Mouse (Mus musculus) forebrain, embryonic 11.5 days (tissue): ENCODE measurements around the gene Sf3a3. TPM values are rescaled to one million over a fixed set of nuclear protein-coding genes. Genes with fewer than 3 reads are reported as not detected.

ENCODE experiments used
- ATAC-seq: fragments of 200-750 bp; cut with Nextera tagmentation; replicated peaks from 2 replicates; pipeline ENCODE4 v1.8.0; 2017; ENCODE audit warnings: moderate TSS enrichment; ENCODE audit not compliant: low FRiP score
- DNase-seq: peaks from one replicate; pipeline ENCODE4 v3.0.0-alpha.2; 2017; ENCODE audit warnings: low spot score
- H3K27ac ChIP-seq: fragments of 300-500 bp; sonication (generic); 2 replicates; pipeline ENCODE4 v1.5.1; 2014; ENCODE audit warnings: low read depth, low read length
- H3K27me3 ChIP-seq: fragments of 300-500 bp; sonication (generic); 2 replicates; pipeline ENCODE4 v1.6.1; 2014; ENCODE audit warnings: mild to moderate bottlenecking, low read length, mixed read lengths; ENCODE audit not compliant: control insufficient read depth, insufficient read depth
- H3K36me3 ChIP-seq: fragments of 300-500 bp; sonication (generic); 2 replicates; pipeline ENCODE4 v1.6.1; 2014; ENCODE audit warnings: mild to moderate bottlenecking, low read length, moderate library complexity, mixed read lengths; ENCODE audit not compliant: control insufficient read depth, insufficient read depth
- H3K4me1 ChIP-seq: fragments of 300-500 bp; sonication (generic); replicated peaks from 2 replicates; pipeline ENCODE4 v1.6.1; 2014; ENCODE audit warnings: low read length, mixed read lengths; ENCODE audit not compliant: control insufficient read depth, insufficient read depth
- H3K4me2 ChIP-seq: fragments of 300-500 bp; sonication (generic); 2 replicates; pipeline ENCODE4 v1.6.1; 2014; ENCODE audit warnings: low read depth, mild to moderate bottlenecking, low read length, moderate library complexity, mixed read lengths; ENCODE audit not compliant: severe bottlenecking
- H3K4me3 ChIP-seq: fragments of 300-500 bp; sonication (generic); 2 replicates; pipeline ENCODE4 v1.5.1; 2014; ENCODE audit warnings: low read depth, low read length
- H3K9ac ChIP-seq: fragments of 300-500 bp; sonication (generic); 2 replicates; pipeline ENCODE4 v1.6.1; 2014; ENCODE audit warnings: low read length
- H3K9me3 ChIP-seq: fragments of 300-500 bp; sonication (generic); 2 replicates; pipeline ENCODE4 v1.6.1; 2016; ENCODE audit warnings: low read length, mixed read lengths; ENCODE audit not compliant: control insufficient read depth
- WGBS: fragments of 180-500 bp; shearing (Covaris S2); extraction: QIAGEN DNeasy Blood & Tissue Kit; methylation state at CpG from one replicate; pipeline ENCODE4 v1.1.7; 2014; 5-methylcytosine and 5-hydroxymethylcytosine counted together
- polyA plus RNA-seq: library from polyadenylated mRNA; unstranded; fragments of >200 nt; fragmentation: Nextera tagmentation; extraction: Ambion mirVana; gene quantifications from 2 replicates; pipeline ENCODE4 v1.2.1, GENCODE M21; 2014

Sf3a3 gene
- polyA plus RNA-seq, 1 experiment from 2014 or later = 218 TPM

DNA sequence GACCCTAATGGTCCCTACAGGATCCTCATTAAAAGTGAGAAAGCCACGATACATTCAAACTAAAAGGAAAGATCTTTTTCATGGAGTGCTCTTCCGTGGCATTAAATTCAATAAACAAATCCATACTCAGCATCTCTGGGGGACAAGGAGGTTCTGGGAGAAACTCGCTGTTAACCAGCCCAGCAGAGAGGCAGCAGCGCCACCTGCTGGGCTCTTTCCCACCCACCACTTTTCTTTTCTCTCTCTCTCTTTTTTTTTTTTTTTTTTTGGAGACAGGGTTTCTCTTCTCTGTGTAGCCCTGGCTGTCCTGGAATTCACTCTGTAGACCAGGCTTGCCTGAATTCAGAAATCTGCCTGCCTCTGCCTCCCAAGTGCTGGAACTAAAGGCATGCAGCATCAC lies 39.5 kb upstream of the Sf3a3 start:
- WGBS = 3% methylated on average over 4 of the region's 4 CpGs
- Histone ChIP-seq H3K27me3 (peaks cover 22% of the 10 kb centered on the region), H3K4me2 (no peak overlapping the region), H3K9ac (no peak overlapping the region), H3K4me1 (peaks cover 17% of the 10 kb centered on the region), H3K4me3 (no peak overlapping the region), H3K36me3 (no peaks in the 10 kb centered on the region; the same call in 1 of the 2 replicates), H3K9me3 (no peaks in the 10 kb centered on the region), H3K27ac (no peak overlapping the region)
- no peak for ATAC-seq
- peak; percentile 85 for DNase-seq

DNA sequence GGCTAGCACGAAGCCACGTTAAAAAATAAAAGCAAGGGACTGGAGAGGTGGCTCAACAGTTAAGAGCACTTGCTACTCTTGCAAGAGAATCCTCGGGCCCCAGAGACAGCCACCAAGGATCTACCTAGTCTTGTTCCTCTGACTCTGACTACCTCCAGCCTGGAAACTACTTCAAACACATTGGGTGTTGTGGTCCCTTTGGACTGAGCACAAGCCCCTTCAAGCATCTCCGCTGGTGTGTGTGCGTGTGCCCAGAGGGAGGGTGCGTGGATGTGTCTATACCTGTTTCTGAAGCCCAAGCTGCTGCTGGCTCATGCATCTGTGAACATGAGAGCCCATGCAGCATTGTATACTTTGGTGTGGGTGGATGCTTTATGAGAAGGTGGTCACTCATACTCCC lies 38.6 kb upstream of the Sf3a3 start:
- no peak for DNase-seq

DNA sequence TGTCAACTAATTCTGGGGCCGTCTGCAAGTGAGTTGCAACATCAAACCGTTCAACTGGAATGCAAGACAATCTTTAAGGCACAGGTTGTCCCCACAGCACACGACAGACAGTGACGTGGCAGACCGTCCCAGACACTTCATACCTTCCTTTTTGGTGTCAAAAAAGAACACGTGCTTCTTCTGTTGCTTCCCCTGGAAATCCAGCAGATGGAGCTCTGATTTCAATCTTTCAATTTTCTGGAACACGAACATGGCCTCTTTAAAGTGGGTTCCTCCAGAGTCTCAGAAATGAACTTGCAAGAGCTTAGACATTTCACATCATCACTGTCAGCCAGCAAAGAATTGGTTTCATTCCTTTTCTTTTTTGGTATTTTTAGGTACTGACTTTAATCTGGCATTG lies 32.3 kb upstream of the Sf3a3 start:
- WGBS = 67% methylated on average over 7 of the region's 7 CpGs
- Histone ChIP-seq H3K9me3 (no peaks in the 10 kb centered on the region), H3K27me3 (no peaks in the 10 kb centered on the region), H3K36me3 (peaks cover 2% of the 10 kb centered on the region; the same call in 1 of the 2 replicates), H3K4me2 (no peak overlapping the region), H3K27ac (no peak overlapping the region), H3K9ac (no peak overlapping the region), H3K4me3 (no peak overlapping the region), H3K4me1 (no peaks in the 10 kb centered on the region)
- ATAC-seq = no peak
- DNase-seq = no peak

More for the DNA sequence above, 38.6 kb upstream of the Sf3a3 start:
- no peak overlapping the region for H3K4me3 ChIP-seq
- H3K4me1 ChIP-seq = peaks cover 15% of the 10 kb centered on the region
- no peak overlapping the region for H3K27ac ChIP-seq
- H3K36me3 ChIP-seq = no peaks in the 10 kb centered on the region; the same call in 1 of the 2 replicates
- WGBS = 88% methylated on average over 6 of the region's 6 CpGs
- no peak overlapping the region for H3K4me2 ChIP-seq
- no peak overlapping the region for H3K9ac ChIP-seq
- ATAC-seq = no peak
- no peaks in the 10 kb centered on the region for H3K9me3 ChIP-seq
- peaks cover 16% of the 10 kb centered on the region for H3K27me3 ChIP-seq

DNA sequence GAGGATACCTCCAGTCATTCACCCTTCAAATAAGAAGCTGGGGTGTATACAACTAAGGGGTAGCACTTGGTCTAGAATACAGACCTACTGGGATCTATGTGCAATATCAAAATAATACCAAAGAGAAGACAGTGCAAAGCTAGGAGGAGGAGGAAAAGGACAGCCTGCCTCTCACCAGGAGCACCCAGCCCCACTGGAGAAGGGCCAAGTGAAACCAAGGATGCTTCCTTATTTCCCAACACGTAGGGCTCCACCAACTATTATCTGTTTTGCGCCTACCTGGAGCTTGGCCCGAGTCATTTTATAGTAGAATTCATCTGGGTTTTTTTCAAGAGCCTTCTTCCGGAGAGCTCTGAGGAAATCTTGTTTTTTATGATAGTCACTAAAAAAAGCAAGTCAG lies 31.1 kb upstream of the Sf3a3 start:
- DNase-seq (no peak), ATAC-seq (no peak)
- Histone ChIP-seq H3K4me2 (no peak overlapping the region), H3K27ac (no peak overlapping the region), H3K4me3 (no peak overlapping the region), H3K4me1 (no peaks in the 10 kb centered on the region), H3K27me3 (no peaks in the 10 kb centered on the region), H3K36me3 (peaks cover 2% of the 10 kb centered on the region; the same call in 1 of the 2 replicates), H3K9ac (no peak overlapping the region), H3K9me3 (no peaks in the 10 kb centered on the region)
- WGBS = 88% methylated on average over 4 of the region's 4 CpGs

DNA sequence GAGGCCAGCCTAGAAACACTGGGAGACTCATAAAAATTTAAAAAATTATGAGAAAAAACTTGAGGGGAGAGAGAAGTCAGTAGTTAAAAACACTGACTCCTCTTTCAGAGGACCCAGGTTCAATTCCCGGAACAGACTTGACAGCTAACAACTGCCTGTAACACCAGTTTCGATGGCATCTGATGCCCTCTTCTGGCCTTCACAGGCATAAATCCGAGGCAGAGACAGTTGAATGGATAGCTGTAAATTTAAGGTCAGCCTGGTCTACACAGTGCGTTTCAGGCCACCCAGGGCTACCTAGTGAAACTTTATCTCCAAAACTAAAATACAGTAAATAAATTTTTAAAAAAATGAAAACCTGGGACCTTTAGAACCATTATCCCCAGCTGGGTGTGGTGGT lies 29.6 kb upstream of the Sf3a3 start:
- Histone ChIP-seq H3K4me3 (no peak overlapping the region), H3K4me1 (no peaks in the 10 kb centered on the region), H3K9me3 (no peaks in the 10 kb centered on the region), H3K9ac (no peak overlapping the region), H3K4me2 (no peak overlapping the region), H3K27ac (no peak overlapping the region), H3K27me3 (no peaks in the 10 kb centered on the region), H3K36me3 (peaks cover 2% of the 10 kb centered on the region; the same call in 1 of the 2 replicates)
- DNase-seq (no peak), ATAC-seq (no peak)
- 85% methylated on average over 4 of the region's 4 CpGs for WGBS

DNA sequence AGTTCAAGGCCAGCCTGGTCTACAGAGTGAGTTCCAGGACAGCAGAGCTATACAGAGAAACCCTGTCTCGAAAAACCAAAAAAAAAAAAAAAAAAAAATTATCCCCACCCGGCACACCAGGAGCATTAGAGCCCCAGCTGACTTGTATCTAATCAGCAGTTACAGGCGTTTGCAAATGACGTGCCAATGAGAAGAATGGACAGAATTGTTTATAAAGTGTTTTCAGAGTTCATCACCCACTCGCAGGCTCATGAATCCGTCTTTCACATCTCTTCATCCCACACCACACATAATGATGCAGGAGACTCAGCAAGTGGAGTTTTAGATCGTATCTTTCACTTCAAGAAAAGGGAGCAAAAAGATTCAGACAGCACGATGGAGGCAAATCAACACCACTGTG lies 29.1 kb upstream of the Sf3a3 start:
- Histone ChIP-seq H3K9me3 (no peaks in the 10 kb centered on the region), H3K36me3 (peaks cover 2% of the 10 kb centered on the region; the same call in 1 of the 2 replicates), H3K4me1 (no peaks in the 10 kb centered on the region), H3K4me2 (no peak overlapping the region), H3K4me3 (no peak overlapping the region), H3K27ac (no peak overlapping the region), H3K9ac (no peak overlapping the region), H3K27me3 (no peaks in the 10 kb centered on the region)
- DNase-seq (no peak), ATAC-seq (no peak)
- 93% methylated on average over 8 of the region's 8 CpGs for WGBS

DNA sequence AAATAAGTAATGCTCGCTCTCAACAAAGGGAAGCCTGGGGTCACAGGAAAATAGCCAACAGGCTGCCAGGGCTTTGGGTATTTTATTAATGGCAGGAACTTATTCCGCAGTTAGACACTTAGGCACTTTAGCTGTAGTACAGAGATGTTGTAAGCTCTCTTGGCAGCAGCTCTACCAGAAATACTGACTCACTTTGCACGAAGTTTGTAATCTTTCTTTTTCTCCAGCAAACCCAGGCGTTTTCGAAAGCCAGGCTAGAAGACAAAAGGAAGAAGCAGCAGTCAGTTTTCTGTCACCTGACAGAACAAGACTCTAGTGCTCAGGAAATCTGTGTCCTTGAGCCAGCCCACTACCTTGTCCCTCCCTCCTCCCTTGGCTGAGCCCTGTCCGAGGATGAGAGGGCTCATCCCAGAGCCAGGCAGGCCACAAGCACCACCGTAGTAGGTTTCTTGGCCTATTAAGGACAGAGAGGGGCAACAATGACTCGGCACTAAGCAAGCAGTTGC lies 28.6 kb upstream of the Sf3a3 start:
- no peaks in the 10 kb centered on the region for H3K27me3 ChIP-seq
- ATAC-seq (no peak), DNase-seq (no peak)
- 91% methylated on average over 8 of the region's 8 CpGs for whole genome bisulfite sequencing
- no peak overlapping the region for H3K4me3 ChIP-seq
- no peaks in the 10 kb centered on the region for H3K9me3 ChIP-seq
- no peak overlapping the region for H3K27ac ChIP-seq
- H3K4me2 ChIP-seq = no peak overlapping the region
- peaks cover 2% of the 10 kb centered on the region; the same call in 1 of the 2 replicates for H3K36me3 ChIP-seq
- H3K4me1 ChIP-seq = no peaks in the 10 kb centered on the region
- H3K9ac ChIP-seq = no peak overlapping the region

DNA sequence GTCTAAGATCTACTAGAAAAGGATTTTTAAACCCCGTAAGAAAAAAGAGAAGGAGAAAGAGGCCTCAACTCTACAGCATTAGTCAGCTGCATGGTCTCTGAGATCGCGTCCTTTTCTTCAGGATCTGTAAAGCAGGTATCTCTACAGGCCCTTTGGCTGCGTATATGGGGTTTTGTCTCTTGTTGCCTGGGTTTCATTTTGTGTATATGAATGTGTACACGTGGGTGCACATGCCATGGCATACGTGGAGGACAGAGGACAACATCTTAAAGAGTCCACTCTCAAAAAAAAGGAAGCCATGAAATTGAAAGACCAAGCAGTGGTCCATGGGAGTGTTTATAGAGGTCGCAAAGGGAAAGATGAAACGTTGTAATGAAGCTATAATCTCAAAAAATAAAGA lies 23.1 kb upstream of the Sf3a3 start:
- peaks cover 4% of the 10 kb centered on the region; the same call in 1 of the 2 replicates for H3K4me1 ChIP-seq
- H3K27me3 ChIP-seq = 0 out of 2 replicates have a peak, but pooled peaks cover 2% of the 10 kb centered on the region
- no peak overlapping the region for H3K4me2 ChIP-seq
- H3K9ac ChIP-seq = no peak overlapping the region; the same call in 1 of the 2 replicates
- ATAC-seq (no peak), DNase-seq (no peak)
- no peak overlapping the region for H3K27ac ChIP-seq
- no peaks in the 10 kb centered on the region for H3K36me3 ChIP-seq
- WGBS = 87% methylated on average over 8 of the region's 8 CpGs
- no peak overlapping the region for H3K4me3 ChIP-seq
- no peaks in the 10 kb centered on the region for H3K9me3 ChIP-seq

DNA sequence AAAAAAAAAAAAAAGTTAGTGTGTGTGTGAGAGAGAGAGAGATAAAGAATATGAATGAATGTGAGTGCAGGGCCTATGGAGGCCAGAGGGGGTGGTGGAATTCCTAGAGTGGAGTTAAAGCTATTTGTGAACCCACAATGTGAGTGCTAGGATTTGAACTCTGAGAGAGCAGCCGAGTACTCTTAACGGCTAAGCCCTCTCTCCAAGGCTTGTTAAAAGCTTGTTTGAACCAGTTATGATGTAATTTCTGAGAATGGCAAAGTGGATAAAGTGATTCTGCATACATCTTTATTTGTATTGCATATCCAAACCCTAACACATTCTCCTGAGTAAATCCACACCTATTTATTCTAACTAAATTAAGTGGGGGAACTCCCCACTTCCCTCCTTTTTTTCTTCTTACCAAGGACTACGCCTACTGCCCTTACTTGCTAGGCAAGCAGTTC lies 22.1 kb upstream of the Sf3a3 start:
- peak overlapping the region; percentile 81 for H3K9ac ChIP-seq
- no peaks in the 10 kb centered on the region for H3K9me3 ChIP-seq
- WGBS = 74% methylated on average over 3 of the region's 3 CpGs
- H3K4me3 ChIP-seq = peak overlapping the region; percentile 91
- peak overlapping the region; percentile 72 for H3K4me2 ChIP-seq
- DNase-seq (no peak), ATAC-seq (no peak)
- peaks cover 4% of the 10 kb centered on the region; the same call in 1 of the 2 replicates for H3K4me1 ChIP-seq
- no peaks in the 10 kb centered on the region for H3K36me3 ChIP-seq
- H3K27ac ChIP-seq = no peak overlapping the region
- 0 out of 2 replicates have a peak, but pooled peaks cover 2% of the 10 kb centered on the region for H3K27me3 ChIP-seq
